20 mouse cellular contexts compared by ENCODE assay signal in the genomic region with DNA sequence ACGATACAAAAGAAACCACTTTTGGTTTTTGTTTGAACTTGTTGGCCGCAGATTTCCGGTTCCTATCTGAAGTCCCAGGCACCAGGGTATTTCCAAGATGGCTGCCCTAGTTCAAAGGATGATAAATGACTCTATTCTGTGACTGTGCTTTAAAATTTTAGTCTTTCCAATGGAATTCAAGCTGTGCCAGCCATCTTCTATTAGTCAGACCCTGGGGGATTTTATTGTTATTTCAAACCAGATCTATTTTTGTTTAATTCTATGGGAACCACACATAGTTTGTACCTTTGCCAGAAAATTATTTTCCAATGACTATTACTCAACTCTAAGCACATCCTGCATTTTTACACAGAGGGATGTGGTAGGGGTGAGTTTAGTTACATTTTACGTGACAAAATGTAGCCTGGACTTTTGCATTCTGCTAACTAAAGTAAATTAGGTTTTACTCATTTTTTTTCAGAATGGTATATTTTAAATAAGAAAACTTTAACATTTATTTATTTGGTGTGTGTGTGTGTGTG. TPM values are rescaled to one million over a fixed set of nuclear protein-coding genes. Genes with fewer than 3 reads are reported as not detected.
DNase-seq lines count a peak whose midpoint lies in the region; ATAC-seq and TF ChIP-seq lines count a peak whose summit lies in the region.
"Had no signal": no experiment of that assay in that cellular context is flagged by ENCODE, and none has a peak within 500 bp of the region (broad histone marks: within the 10 kb centered on the region; RNA-seq: fewer than 3 reads in every experiment).

No protein-coding gene starts in this region.

- no peaks in the 10 kb centered on the region for H3K36me3 ChIP-seq in embryonic facial prominence, embryonic 14.5 days (ENCODE audit: control insufficient read depth, insufficient read depth, low read length)
- no peaks in the 10 kb centered on the region for H3K36me3 ChIP-seq in embryonic facial prominence, embryonic 10.5 days (replicated peaks)
- no peaks in the 10 kb centered on the region for H3K36me3 ChIP-seq in lung, embryonic 14.5 days (ENCODE audit: insufficient read depth)
- H3K36me3 ChIP-seq: hindbrain, embryonic 12.5 days; intestine, embryonic 15.5 days; limb, embryonic 12.5 days; midbrain, embryonic 10.5 days had no signal

- no peak overlapping the region for H3K27ac ChIP-seq in embryonic facial prominence, embryonic 14.5 days (replicated peaks; ENCODE audit: low read depth, low read length)
- no peak overlapping the region for H3K27ac ChIP-seq in embryonic facial prominence, embryonic 10.5 days (replicated peaks)
- H3K27ac ChIP-seq in lung, embryonic 14.5 days (ENCODE audit: low read depth), result no peak overlapping the region
- H3K27ac ChIP-seq: heart, adult 2 months; hindbrain, embryonic 12.5 days; intestine, embryonic 15.5 days; limb, embryonic 12.5 days; midbrain, embryonic 10.5 days had no signal

- no peaks in the 10 kb centered on the region for H3K4me1 ChIP-seq in embryonic facial prominence, embryonic 14.5 days (ENCODE audit: control insufficient read depth, insufficient read depth, low read length)
- H3K4me1 ChIP-seq in embryonic facial prominence, embryonic 10.5 days, result peaks cover 6% of the 10 kb centered on the region
- no peaks in the 10 kb centered on the region for H3K4me1 ChIP-seq in lung, embryonic 14.5 days (ENCODE audit: insufficient read depth)
- H3K4me1 ChIP-seq: hindbrain, embryonic 12.5 days; midbrain, embryonic 10.5 days had no signal

- no peak overlapping the region for H3K4me3 ChIP-seq in embryonic facial prominence, embryonic 14.5 days (ENCODE audit: low read depth, low read length)
- no peak overlapping the region for H3K4me3 ChIP-seq in embryonic facial prominence, embryonic 10.5 days
- H3K4me3 ChIP-seq in lung, embryonic 14.5 days (ENCODE audit: low read depth, low read length), result no peak overlapping the region
- H3K4me3 ChIP-seq: heart, adult 2 months; hindbrain, embryonic 12.5 days; intestine, embryonic 15.5 days; limb, embryonic 12.5 days; midbrain, embryonic 10.5 days had no signal

- DNase-seq in embryonic facial prominence, embryonic 14.5 days (ENCODE audit: low spot score), result peak; percentile 26
- DNase-seq in embryonic facial prominence, embryonic 10.5 days (ENCODE audit: low spot score), result no peak
- DNase-seq in lung, embryonic 14.5 days, result peak; percentile 42
- no peak for DNase-seq in lung, postnatal 25 days (ENCODE audit: low spot score)
- DNase-seq in Muller cell, postnatal 12 days (ENCODE audit: inconsistent ontology term), result peak; percentile 62
- no peak for DNase-seq in kidney, adult 18-20 months
- no peak for DNase-seq in urinary bladder, adult 2 months (ENCODE audit: low spot score)
- DNase-seq: adrenal gland, postnatal 14 days; cerebellum, adult 9-10 months; forebrain, postnatal 0 days; gastrocnemius, postnatal 36 days; heart, adult 2 months; kidney, adult 9 months; kidney, postnatal 14 days; lung, adult 2 months had no signal

- ATAC-seq in embryonic facial prominence, embryonic 14.5 days (ENCODE audit: low read depth), result no peak
- no peak for ATAC-seq in lung, embryonic 14.5 days (ENCODE audit: insufficient read depth)
- ATAC-seq in inflammation-experienced regulatory T-cells, adult 6 months, result peak; percentile 25
- ATAC-seq: forebrain, postnatal 0 days; intestine, embryonic 15.5 days had no signal

- 75% methylated on average over 4 of the region's 4 CpGs for WGBS in embryonic facial prominence, embryonic 14.5 days
- WGBS in embryonic facial prominence, embryonic 10.5 days, result 91% methylated on average over 4 of the region's 4 CpGs
- WGBS in lung, embryonic 14.5 days, result 70% methylated on average over 4 of the region's 4 CpGs

- TF ChIP-seq CTCF in lung, embryonic 14.5 days (IDR thresholded peaks at IDR 0.05; ENCODE audit: low read depth), result no peak

- H3K9ac ChIP-seq in embryonic facial prominence, embryonic 14.5 days (ENCODE audit: low read depth, low read length), result no peak overlapping the region
- H3K9ac ChIP-seq in lung, embryonic 14.5 days, result no peak overlapping the region
- H3K9ac ChIP-seq: forebrain, postnatal 0 days; hindbrain, embryonic 12.5 days; intestine, embryonic 15.5 days; limb, embryonic 12.5 days had no signal

- no peaks in the 10 kb centered on the region for H3K27me3 ChIP-seq in embryonic facial prominence, embryonic 14.5 days (replicated peaks; ENCODE audit: control insufficient read depth, insufficient read depth, low read length)
- no peaks in the 10 kb centered on the region for H3K27me3 ChIP-seq in embryonic facial prominence, embryonic 10.5 days (replicated peaks; ENCODE audit: low read depth, poor library complexity, severe bottlenecking)
- H3K27me3 ChIP-seq in lung, embryonic 14.5 days (ENCODE audit: insufficient read depth, low read length), result no peaks in the 10 kb centered on the region
- H3K27me3 ChIP-seq: hindbrain, embryonic 12.5 days; intestine, embryonic 15.5 days; limb, embryonic 12.5 days had no signal

- no peaks in the 10 kb centered on the region for H3K9me3 ChIP-seq in embryonic facial prominence, embryonic 14.5 days (ENCODE audit: control insufficient read depth, low read length)
- no peaks in the 10 kb centered on the region for H3K9me3 ChIP-seq in embryonic facial prominence, embryonic 10.5 days
- H3K9me3 ChIP-seq in lung, embryonic 14.5 days (ENCODE audit: low read depth, low read length), result no peaks in the 10 kb centered on the region
- H3K9me3 ChIP-seq: hindbrain, embryonic 12.5 days; intestine, embryonic 15.5 days; limb, embryonic 12.5 days; midbrain, embryonic 10.5 days had no signal

- H3K4me2 ChIP-seq in embryonic facial prominence, embryonic 14.5 days (ENCODE audit: low read depth, low read length), result no peak overlapping the region
- H3K4me2 ChIP-seq in lung, embryonic 14.5 days, result no peak overlapping the region
- H3K4me2 ChIP-seq: hindbrain, embryonic 12.5 days; intestine, embryonic 15.5 days; limb, embryonic 12.5 days had no signal

RNA-seq across cellular contexts. Expression of a gene that starts 38.6 kb away (rescaled TPM):
- 35.8 and 41.0 TPM in 2 replicates for polyA plus RNA-seq in embryonic facial prominence, embryonic 14.5 days (2014; fragmentation: Nextera tagmentation; extraction: Ambion mirVana)
- polyA plus RNA-seq in embryonic facial prominence, embryonic 10.5 days (2016; fragmentation: Nextera tagmentation; extraction: Ambion mirVana), result 34.3 and 37.9 TPM in 2 replicates
- polyA plus RNA-seq in lung, embryonic 14.5 days (2014; fragmentation: Nextera tagmentation; extraction: Ambion mirVana), result 31.6 and 31.9 TPM in 2 replicates
- polyA plus RNA-seq in inflammation-experienced regulatory T-cells, adult 6 months (2017; shearing (Covaris generic)), result under 1 TPM; 0.38 to 0.77 (median 0.67) TPM
- polyA plus RNA-seq in urinary bladder, adult 2 months (2012; rRNA removed), result 8.6 and 10.0 TPM in 2 replicates

Comparison
In these comparisons a context has a peak if more than half of its experiments do, and no peak if none do; other contexts are left out.
1. DNase-seq: peak in embryonic facial prominence, embryonic 14.5 days (single experiment), lung, embryonic 14.5 days (single experiment) and Muller cell, postnatal 12 days (single experiment); none in embryonic facial prominence, embryonic 10.5 days (single experiment), lung, postnatal 25 days (single experiment), kidney, adult 18-20 months (single experiment) and urinary bladder, adult 2 months (single experiment).